Mouse (Mus musculus) frontal cortex, adult 2 months (tissue): Measurements from ENCODE around the gene Osbpl6. TPM values are rescaled to one million over a fixed set of nuclear protein-coding genes. Genes with fewer than 3 reads are reported as not detected.
A peak's percentile ranks its signal among the peaks of the same experiment; 100 is the strongest.

Experiments used
- DNase-seq, 2 experiments: peaks; one replicate each; pipeline ENCODE4 v3.0.0; 2022; ENCODE audit warnings: low spot score in 1 of 2; ENCODE audit errors: extremely low spot score in 1 of 2
- polyA plus RNA-seq: library from polyadenylated mRNA; depleted of rRNA; stranded (reverse); fragments of >200 nt; gene quantifications from 2 replicates; pipeline ENCODE4 v1.2.3, GENCODE M21; 2012; rRNA removed

Osbpl6 gene
- 18.2 and 19.2 TPM in 2 replicates for polyA plus RNA-seq

- DNase-seq: peak in 1 of 2 experiments; percentile 68
Observed at GRCm38 (mm10) chr2:76406151-76406936, at the start of gene Osbpl6. Gene Osbpl6, plus strand, starts transcription at chr2:76406508.

GRCm38 (mm10) chr2:76360226-76360625 is 46.1 kb upstream of the Osbpl6 start, which contains the start of gene Cyct:
Gene Cyct, minus strand, starts transcription at chr2:76360450.
- DNase-seq: no peak

GRCm38 (mm10) chr2:76362111-76362510 is 44.2 kb upstream of the Osbpl6 start:
- peak in 1 of 2 experiments; percentile 22 for DNase-seq

GRCm38 (mm10) chr2:76365811-76366210 is 40.5 kb upstream of the Osbpl6 start:
- no peak for DNase-seq

GRCm38 (mm10) chr2:76367188-76367922 is 39.0 kb upstream of the Osbpl6 start:
- peak; percentile 30 to 93 for DNase-seq

- DNase-seq: no peak
Observed at GRCm38 (mm10) chr2:76368861-76369660, 37.2 kb upstream of the Osbpl6 start.

- peak; percentile 49 to 94 for DNase-seq
Observed at GRCm38 (mm10) chr2:76369821-76370655, 36.3 kb upstream of the Osbpl6 start, which contains the start of gene Rbm45. Gene Rbm45, plus strand, starts transcription at chr2:76369984.

GRCm38 (mm10) chr2:76370656-76370922 is 35.7 kb upstream of the Osbpl6 start:
- DNase-seq: no peak

- DNase-seq: no peak
Observed at GRCm38 (mm10) chr2:76372244-76372643, 34.1 kb upstream of the Osbpl6 start.

GRCm38 (mm10) chr2:76374544-76375206 is 31.6 kb upstream of the Osbpl6 start:
- DNase-seq: no peak

- DNase-seq: no peak
Observed at GRCm38 (mm10) chr2:76378646-76379045, 27.7 kb upstream of the Osbpl6 start.

- DNase-seq: no peak
Observed at GRCm38 (mm10) chr2:76386531-76386930, 19.8 kb upstream of the Osbpl6 start.

- DNase-seq: no peak
Observed at GRCm38 (mm10) chr2:76400178-76400577, 6.1 kb upstream of the Osbpl6 start.

- peak in 1 of 2 experiments; percentile 38 for DNase-seq
Observed at GRCm38 (mm10) chr2:76405596-76406150, 635 bp upstream of the Osbpl6 start.

GRCm38 (mm10) chr2:76406937-76407441 is 681 bp downstream of the Osbpl6 start:
- DNase-seq: peak; percentile 43 to 70

- DNase-seq: no peak
Observed at GRCm38 (mm10) chr2:76409526-76409925, 3.2 kb downstream of the Osbpl6 start.

- no peak for DNase-seq
Observed at GRCm38 (mm10) chr2:76409986-76410385, 3.7 kb downstream of the Osbpl6 start.

- DNase-seq: no peak
Observed at GRCm38 (mm10) chr2:76412924-76413323, 6.6 kb downstream of the Osbpl6 start.
